ENCODE assay signal across 8 mouse cellular contexts in genomic region chr9:44398087-44398486, GRCm38 (mm10). TPM values are rescaled to one million over a fixed set of nuclear protein-coding genes. Genes with fewer than 3 reads are reported as not detected.
DNase-seq lines count a peak whose midpoint lies in the region; ATAC-seq and TF ChIP-seq lines count a peak whose summit lies in the region.

No protein-coding gene starts in this region.

- peaks cover 23% of the 10 kb centered on the region for H3K4me1 ChIP-seq in heart, embryonic 12.5 days (replicated peaks)
- H3K4me1 ChIP-seq in embryonic facial prominence, embryonic 12.5 days, result peaks cover 15% of the 10 kb centered on the region; the same call in 1 of the 2 replicates
- peaks cover 5% of the 10 kb centered on the region; the same call in 1 of the 2 replicates for H3K4me1 ChIP-seq in midbrain, postnatal 0 days (ENCODE audit: insufficient read depth, low read length)

- H3K9me3 ChIP-seq in heart, embryonic 12.5 days (replicated peaks), result no peaks in the 10 kb centered on the region
- H3K9me3 ChIP-seq in embryonic facial prominence, embryonic 12.5 days, result no peaks in the 10 kb centered on the region
- no peaks in the 10 kb centered on the region for H3K9me3 ChIP-seq in midbrain, postnatal 0 days (ENCODE audit: low read length)

- H3K27me3 ChIP-seq in heart, embryonic 12.5 days (replicated peaks), result no peaks in the 10 kb centered on the region
- 0 out of 2 replicates have a peak, but pooled peaks cover 3% of the 10 kb centered on the region for H3K27me3 ChIP-seq in embryonic facial prominence, embryonic 12.5 days
- no peaks in the 10 kb centered on the region for H3K27me3 ChIP-seq in midbrain, postnatal 0 days (ENCODE audit: insufficient read depth, low read length)

- no peak; the same call in 1 of the 2 replicates for TF ChIP-seq CTCF in midbrain, postnatal 0 days (IDR thresholded peaks at IDR 0.05)

- H3K27ac ChIP-seq in heart, embryonic 12.5 days (ENCODE audit: poor library complexity, severe bottlenecking), result no peak overlapping the region
- H3K27ac ChIP-seq in embryonic facial prominence, embryonic 12.5 days, result no peak overlapping the region
- no peak overlapping the region for H3K27ac ChIP-seq in midbrain, postnatal 0 days (ENCODE audit: low read depth, low read length)

- intact Hi-C loops in heart, postnatal 10 days (cut with DNase I), result loop anchor here (10.0 kb wide), 1 partner anchor 413 kb away; no protein-coding TSS in a partner anchor

- H3K9ac ChIP-seq in heart, embryonic 12.5 days, result peak overlapping the region; percentile 59
- no peak overlapping the region for H3K9ac ChIP-seq in embryonic facial prominence, embryonic 12.5 days
- peak overlapping the region; percentile 30; the same call in 1 of the 2 replicates for H3K9ac ChIP-seq in midbrain, postnatal 0 days (replicated peaks; ENCODE audit: low read length, poor library complexity, severe bottlenecking)

- WGBS in heart, embryonic 12.5 days, result 35% methylated on average over 4 of the region's 4 CpGs
- 24% methylated on average over 4 of the region's 4 CpGs for WGBS in embryonic facial prominence, embryonic 12.5 days
- 22% methylated on average over 4 of the region's 4 CpGs for WGBS in midbrain, postnatal 0 days

- no peak for ATAC-seq in heart, embryonic 12.5 days (ENCODE audit: insufficient number of reproducible peaks, low FRiP score)
- ATAC-seq in embryonic facial prominence, embryonic 12.5 days (ENCODE audit: insufficient number of reproducible peaks, insufficient read depth, low FRiP score, low TSS enrichment), result no peak
- no peak for ATAC-seq in midbrain, postnatal 0 days (ENCODE audit: low FRiP score)
- ATAC-seq in erythroid progenitor cell, adult 5-6 weeks (replicated peaks; ENCODE audit: low FRiP score, poor library complexity, severe bottlenecking), result no peak

- no peak for DNase-seq in heart, postnatal 10 days
- DNase-seq in kidney, adult 9 months, result peak; percentile 95
- DNase-seq in midbrain, postnatal 0 days (ENCODE audit: low spot score), result peak; percentile 17
- DNase-seq in urinary bladder, postnatal 10 days (ENCODE audit: low spot score), result no peak
- no peak for DNase-seq in natural killer cell, adult 2 months (ENCODE audit: low spot score in 2 of 2)

- H3K4me2 ChIP-seq in heart, embryonic 12.5 days, result peak overlapping the region; percentile 95
- peak overlapping the region; percentile 98 for H3K4me2 ChIP-seq in embryonic facial prominence, embryonic 12.5 days (replicated peaks)
- peak overlapping the region; percentile 84 for H3K4me2 ChIP-seq in midbrain, postnatal 0 days (ENCODE audit: low read depth, low read length, poor library complexity, severe bottlenecking)

- H3K36me3 ChIP-seq in heart, embryonic 12.5 days, result peaks cover 46% of the 10 kb centered on the region
- H3K36me3 ChIP-seq in embryonic facial prominence, embryonic 12.5 days, result peaks cover 42% of the 10 kb centered on the region
- H3K36me3 ChIP-seq in midbrain, postnatal 0 days (ENCODE audit: insufficient read depth, low read length), result peaks cover 31% of the 10 kb centered on the region

- H3K4me3 ChIP-seq in heart, embryonic 12.5 days, result peak overlapping the region; percentile 82
- 0 out of 2 replicates have a peak overlapping the region, but pooled peaks have one; percentile 68 for H3K4me3 ChIP-seq in embryonic facial prominence, embryonic 12.5 days
- peak overlapping the region; percentile 81; the same call in 1 of the 2 replicates for H3K4me3 ChIP-seq in midbrain, postnatal 0 days (ENCODE audit: low read depth, low read length)

RNA-seq across cellular contexts. Expression of gene Slc37a4, which starts 1.4 kb away (rescaled TPM):
- 28.1 and 33.0 TPM in 2 replicates for polyA plus RNA-seq in heart, embryonic 12.5 days (2016; fragmentation: Nextera tagmentation; extraction: Ambion mirVana)
- 10 to 100 TPM; 29.2 to 31.6 TPM for total RNA-seq in heart, postnatal 10 days (2021)
- polyA plus RNA-seq in embryonic facial prominence, embryonic 12.5 days (2016; fragmentation: Nextera tagmentation; extraction: Ambion mirVana), result 11.2 and 11.8 TPM in 2 replicates
- total RNA-seq in midbrain, postnatal 0 days (2014; rRNA removed), result 70.7 and 99.6 TPM in 2 replicates
- polyA plus RNA-seq in midbrain, postnatal 0 days (2015; fragmentation: Nextera tagmentation; extraction: Ambion mirVana), result 35.9 and 42.2 TPM in 2 replicates
- 0.72 and 5.0 TPM in 2 replicates for total RNA-seq in erythroid progenitor cell, adult 5-6 weeks (2015; ENCODE audit: low replicate concordance)
- total RNA-seq in erythroid progenitor cell, adult 5-6 weeks (2017; ENCODE audit: low replicate concordance), result 9.1 and 16.1 TPM in 2 replicates

RNA-seq across cellular contexts. Expression of gene Rps25, which starts 8.9 kb away (rescaled TPM):
- polyA plus RNA-seq in heart, embryonic 12.5 days (2016; fragmentation: Nextera tagmentation; extraction: Ambion mirVana), result 1,234 and 1,239 TPM in 2 replicates
- 1,000 to 10,000 TPM; 1,003 to 1,015 TPM for total RNA-seq in heart, postnatal 10 days (2021)
- polyA plus RNA-seq in embryonic facial prominence, embryonic 12.5 days (2016; fragmentation: Nextera tagmentation; extraction: Ambion mirVana), result 1,820 and 1,932 TPM in 2 replicates
- 298 and 395 TPM in 2 replicates for total RNA-seq in midbrain, postnatal 0 days (2014; rRNA removed)
- 1,596 and 1,621 TPM in 2 replicates for polyA plus RNA-seq in midbrain, postnatal 0 days (2015; fragmentation: Nextera tagmentation; extraction: Ambion mirVana)
- 682 and 851 TPM in 2 replicates for total RNA-seq in erythroid progenitor cell, adult 5-6 weeks (2015; ENCODE audit: low replicate concordance)
- total RNA-seq in erythroid progenitor cell, adult 5-6 weeks (2017; ENCODE audit: low replicate concordance), result 327 and 425 TPM in 2 replicates

RNA-seq across cellular contexts. Expression of gene Trappc4, which starts 9.3 kb away (rescaled TPM):
- polyA plus RNA-seq in heart, embryonic 12.5 days (2016; fragmentation: Nextera tagmentation; extraction: Ambion mirVana), result 82.6 and 85.2 TPM in 2 replicates
- 10 to 100 TPM; 34.8 to 42.5 TPM for total RNA-seq in heart, postnatal 10 days (2021)
- polyA plus RNA-seq in embryonic facial prominence, embryonic 12.5 days (2016; fragmentation: Nextera tagmentation; extraction: Ambion mirVana), result 173 and 176 TPM in 2 replicates
- total RNA-seq in midbrain, postnatal 0 days (2014; rRNA removed), result 149 and 166 TPM in 2 replicates
- 326 and 327 TPM in 2 replicates for polyA plus RNA-seq in midbrain, postnatal 0 days (2015; fragmentation: Nextera tagmentation; extraction: Ambion mirVana)
- 19.5 and 34.8 TPM in 2 replicates for total RNA-seq in erythroid progenitor cell, adult 5-6 weeks (2015; ENCODE audit: low replicate concordance)
- total RNA-seq in erythroid progenitor cell, adult 5-6 weeks (2017; ENCODE audit: low replicate concordance), result 5.8 and 52.0 TPM in 2 replicates

RNA-seq across cellular contexts. Expression of gene Hyou1, which starts 18.8 kb away (rescaled TPM):
- 21.5 and 23.6 TPM in 2 replicates for polyA plus RNA-seq in heart, embryonic 12.5 days (2016; fragmentation: Nextera tagmentation; extraction: Ambion mirVana)
- total RNA-seq in heart, postnatal 10 days (2021), result 10 to 100 TPM; 35.8 to 45.7 TPM
- 34.6 and 35.6 TPM in 2 replicates for polyA plus RNA-seq in embryonic facial prominence, embryonic 12.5 days (2016; fragmentation: Nextera tagmentation; extraction: Ambion mirVana)
- total RNA-seq in midbrain, postnatal 0 days (2014; rRNA removed), result 64.7 and 78.8 TPM in 2 replicates
- polyA plus RNA-seq in midbrain, postnatal 0 days (2015; fragmentation: Nextera tagmentation; extraction: Ambion mirVana), result 16.9 and 18.5 TPM in 2 replicates
- 15.1 and 40.0 TPM in 2 replicates for total RNA-seq in erythroid progenitor cell, adult 5-6 weeks (2015; ENCODE audit: low replicate concordance)
- 25.1 and 34.4 TPM in 2 replicates for total RNA-seq in erythroid progenitor cell, adult 5-6 weeks (2017; ENCODE audit: low replicate concordance)

RNA-seq across cellular contexts. Expression of gene Ccdc84, which starts 20.3 kb away (rescaled TPM):
- polyA plus RNA-seq in heart, embryonic 12.5 days (2016; fragmentation: Nextera tagmentation; extraction: Ambion mirVana), result 19.1 and 21.6 TPM in 2 replicates
- 10 to 100 TPM; 11.6 to 12.0 TPM for total RNA-seq in heart, postnatal 10 days (2021)
- 30.9 and 33.6 TPM in 2 replicates for polyA plus RNA-seq in embryonic facial prominence, embryonic 12.5 days (2016; fragmentation: Nextera tagmentation; extraction: Ambion mirVana)
- 20.0 and 23.2 TPM in 2 replicates for total RNA-seq in midbrain, postnatal 0 days (2014; rRNA removed)
- polyA plus RNA-seq in midbrain, postnatal 0 days (2015; fragmentation: Nextera tagmentation; extraction: Ambion mirVana), result 30.2 and 36.1 TPM in 2 replicates
- 32.1 and 61.2 TPM in 2 replicates for total RNA-seq in erythroid progenitor cell, adult 5-6 weeks (2015; ENCODE audit: low replicate concordance)
- total RNA-seq in erythroid progenitor cell, adult 5-6 weeks (2017; ENCODE audit: low replicate concordance), result 25.3 and 25.9 TPM in 2 replicates

Comparison
In these comparisons a context has a peak if more than half of its experiments do, and no peak if none do; other contexts are left out.
1. DNase-seq: peak in kidney, adult 9 months (single experiment) and midbrain, postnatal 0 days (single experiment); none in heart, postnatal 10 days (0 of 2), urinary bladder, postnatal 10 days (single experiment) and natural killer cell, adult 2 months (0 of 2).
2. Peak in every context shown above with its lines, with median percentiles within 50 percentile points of each other: H3K4me2 ChIP-seq and H3K4me3 ChIP-seq.